Mouse (Mus musculus) liver, embryonic 14 days (tissue): ENCODE results near the gene Alg6. TPM values are rescaled to one million over a fixed set of nuclear protein-coding genes. Genes with fewer than 3 reads are reported as not detected.

Experiments used
- polyA plus RNA-seq: library from polyadenylated mRNA; depleted of rRNA; stranded (reverse); fragments of >200 nt; gene quantifications from 2 replicates; pipeline ENCODE4 v1.2.3, GENCODE M21; 2012; rRNA removed

Alg6 gene
- 8.2 and 11.3 TPM in 2 replicates for polyA plus RNA-seq

GRCm38 (mm10) chr4:99714904-99715782 lies at the start of gene Alg6:
Alg6 (plus strand) TSS chr4:99715664.

Other genes with a start within 250 kb of the Alg6 start
- gene Foxd3, start 59.4 kb upstream of the Alg6 start, polyA plus RNA-seq = 0.03 TPM in 1 of 2 replicates, not detected in the other
- gene Efcab7, start 113.5 kb downstream of the Alg6 start, polyA plus RNA-seq = 3.9 and 5.6 TPM in 2 replicates
- 24.4 and 27.5 TPM in 2 replicates for gene Pgm1, start 213.8 kb downstream of the Alg6 start, polyA plus RNA-seq
- gene Itgb3bp, start 214.1 kb downstream of the Alg6 start, polyA plus RNA-seq = 6.2 and 6.5 TPM in 2 replicates